Mouse (Mus musculus): Measurements from ENCODE around the gene Nectin3.

DNA sequence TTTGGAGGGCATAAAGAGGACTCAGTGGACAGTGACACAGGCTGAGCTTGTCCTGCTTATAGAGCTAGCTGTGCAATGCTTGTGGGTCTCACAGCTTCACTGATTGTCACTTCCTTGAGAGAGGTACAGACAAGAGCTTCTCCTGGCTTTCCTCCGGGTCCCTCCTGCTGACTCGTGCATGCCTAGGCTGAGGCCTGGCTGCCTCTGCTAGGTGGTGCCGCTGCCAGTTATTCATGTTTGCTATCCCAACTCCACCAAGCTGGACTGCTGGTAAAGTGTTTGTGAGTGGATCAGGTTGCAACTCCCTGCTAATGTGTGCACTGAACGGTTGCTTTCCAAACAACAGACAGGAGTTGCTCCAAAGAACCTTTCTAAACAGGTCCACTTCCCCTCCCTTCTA, 5.7 kb upstream of the Nectin3 start:
- no peak for TF ChIP-seq POLR2A (IDR thresholded peaks at IDR 0.05; ENCODE audit: control insufficient read depth in 1 of 2, insufficient read depth in 1 of 2, low read depth in 1 of 2, low read length in 2 of 2, poor library complexity in 1 of 2)
- no peak for TF ChIP-seq E2F4 (IDR thresholded peaks at IDR 0.05; ENCODE audit: borderline replicate concordance, low read depth, low read length)
- TF ChIP-seq CTCF (IDR thresholded peaks at IDR 0.05 in 2 of 3, conservative IDR thresholded peaks at IDR 0.05 in 1 of 3; ENCODE audit: control insufficient read depth in 1 of 3, insufficient read depth in 1 of 3, low read depth in 2 of 3, low read length in 3 of 3, poor library complexity in 1 of 3, severe bottlenecking in 1 of 3), result no peak
- TF ChIP-seq ZMIZ1 (IDR thresholded peaks at IDR 0.05; ENCODE audit: low read depth, low read length), result no peak
- no peak for TF ChIP-seq MAFK (IDR thresholded peaks at IDR 0.05; ENCODE audit: borderline replicate concordance, low read depth, low read length)
- no peak for TF ChIP-seq EP300 (IDR thresholded peaks at IDR 0.05; ENCODE audit: low read depth in 1 of 2, low read length in 2 of 2)
- TF ChIP-seq GATA1 (IDR thresholded peaks at IDR 0.05; ENCODE audit: low read depth, low read length), result no peak
- no peak for TF ChIP-seq MYC (IDR thresholded peaks at IDR 0.05; ENCODE audit: low read depth, low read length)
- no peak for TF ChIP-seq ETS1 (IDR thresholded peaks at IDR 0.05; ENCODE audit: low read depth, low read length)
- TF ChIP-seq SIN3A (IDR thresholded peaks at IDR 0.05; ENCODE audit: low read length), result no peak
- TF ChIP-seq HCFC1 (IDR thresholded peaks at IDR 0.05; ENCODE audit: low read depth, low read length), result no peak
- no peak for TF ChIP-seq RCOR1 (IDR thresholded peaks at IDR 0.05; ENCODE audit: low read depth, low read length)
- TF ChIP-seq USF2 (IDR thresholded peaks at IDR 0.05; ENCODE audit: borderline replicate concordance in 1 of 2, insufficient read depth in 1 of 2, low read depth in 1 of 2, low read length in 2 of 2), result no peak
- TF ChIP-seq CHD2 (IDR thresholded peaks at IDR 0.05; ENCODE audit: low read length), result no peak
